8 mouse cellular contexts compared by ENCODE assay signal in genomic region chrX:69359885-69360237, GRCm38 (mm10). TPM values are rescaled to one million over a fixed set of nuclear protein-coding genes. Genes with fewer than 3 reads are reported as not detected.
DNase-seq lines count a peak whose midpoint lies in the region; ATAC-seq and TF ChIP-seq lines count a peak whose summit lies in the region.

No protein-coding gene starts in this region.

- no peak overlapping the region for H3K27ac ChIP-seq in cerebellum, adult 2 months (ENCODE audit: insufficient read depth, low read length)
- H3K27ac ChIP-seq in lung, embryonic 15.5 days = no peak overlapping the region
- H3K27ac ChIP-seq in limb, embryonic 10.5 days = peak overlapping the region; percentile 95
- H3K27ac ChIP-seq in neural tube, embryonic 15.5 days (replicated peaks) = peak overlapping the region; percentile 84; the same call in 1 of the 2 replicates

- no peak; the same call in 1 of the 2 replicates for ATAC-seq in lung, embryonic 15.5 days (ENCODE audit: borderline replicate concordance, extremely low read depth, low FRiP score, low TSS enrichment)
- no peak for ATAC-seq in neural tube, embryonic 15.5 days (ENCODE audit: low FRiP score)

- intact Hi-C loops in gastrocnemius, postnatal 14 days (cut with DNase I; ENCODE audit: low total_unique reads) = no loop called here

- H3K9me3 ChIP-seq in lung, embryonic 15.5 days = no peaks in the 10 kb centered on the region
- no peaks in the 10 kb centered on the region for H3K9me3 ChIP-seq in limb, embryonic 10.5 days (replicated peaks)
- H3K9me3 ChIP-seq in neural tube, embryonic 15.5 days (replicated peaks) = no peaks in the 10 kb centered on the region

- H3K4me2 ChIP-seq in lung, embryonic 15.5 days = peak overlapping the region; percentile 64
- peak overlapping the region; percentile 62 for H3K4me2 ChIP-seq in neural tube, embryonic 15.5 days

- no peak overlapping the region for H3K9ac ChIP-seq in lung, embryonic 15.5 days
- peak overlapping the region; percentile 63 for H3K9ac ChIP-seq in neural tube, embryonic 15.5 days (replicated peaks)

- 9% methylated on average over 4 of the region's 4 CpGs for WGBS in cerebellum, adult 2 months
- 15% methylated on average over 4 of the region's 4 CpGs for WGBS in lung, embryonic 15.5 days
- WGBS in limb, embryonic 10.5 days = 9% methylated on average over 4 of the region's 4 CpGs
- 34% methylated on average over 4 of the region's 4 CpGs for WGBS in neural tube, embryonic 15.5 days

- DNase-seq in cerebellum, adult 2 months = no peak
- no peak for DNase-seq in cerebellum, adult 11 months
- DNase-seq in lung, postnatal 4 days = no peak
- no peak for DNase-seq in limb, embryonic 10.5 days (ENCODE audit: low spot score)
- no peak for DNase-seq in spleen, adult 18-20 months
- no peak for DNase-seq in gastrocnemius, postnatal 14 days

- no peaks in the 10 kb centered on the region for H3K4me1 ChIP-seq in cerebellum, adult 2 months (ENCODE audit: control insufficient read depth, insufficient read depth, low read length)
- no peaks in the 10 kb centered on the region for H3K4me1 ChIP-seq in lung, embryonic 15.5 days
- H3K4me1 ChIP-seq in limb, embryonic 10.5 days = peaks cover 4% of the 10 kb centered on the region
- peaks cover 5% of the 10 kb centered on the region; the same call in 1 of the 2 replicates for H3K4me1 ChIP-seq in neural tube, embryonic 15.5 days

- peak overlapping the region; percentile 80 for H3K4me3 ChIP-seq in cerebellum, adult 2 months (replicated peaks; ENCODE audit: insufficient read depth, low read depth, low read length)
- H3K4me3 ChIP-seq in lung, embryonic 15.5 days = peak overlapping the region; percentile 53
- H3K4me3 ChIP-seq in limb, embryonic 10.5 days = peak overlapping the region; percentile 72
- H3K4me3 ChIP-seq in neural tube, embryonic 15.5 days (replicated peaks) = peak overlapping the region; percentile 59

- no peaks in the 10 kb centered on the region for H3K36me3 ChIP-seq in lung, embryonic 15.5 days
- no peaks in the 10 kb centered on the region for H3K36me3 ChIP-seq in limb, embryonic 10.5 days
- no peaks in the 10 kb centered on the region for H3K36me3 ChIP-seq in neural tube, embryonic 15.5 days

- TF ChIP-seq CTCF in cerebellum, adult 2 months (IDR thresholded peaks at IDR 0.05; ENCODE audit: borderline replicate concordance, insufficient read depth, low read depth, low read length) = no peak

- TF ChIP-seq POLR2A in cerebellum, adult 2 months (IDR thresholded peaks at IDR 0.05; ENCODE audit: borderline replicate concordance, insufficient read depth, low read length) = no peak

- H3K27me3 ChIP-seq in cerebellum, adult 2 months (ENCODE audit: control insufficient read depth, insufficient read depth, low read length) = no peaks in the 10 kb centered on the region
- H3K27me3 ChIP-seq in lung, embryonic 15.5 days = peaks cover 30% of the 10 kb centered on the region; the same call in 1 of the 2 replicates
- H3K27me3 ChIP-seq in limb, embryonic 10.5 days (ENCODE audit: low read depth, poor library complexity, severe bottlenecking) = peaks cover 43% of the 10 kb centered on the region
- H3K27me3 ChIP-seq in neural tube, embryonic 15.5 days (replicated peaks) = no peaks in the 10 kb centered on the region

RNA-seq across cellular contexts. Expression of gene Aff2, which starts 0.2 kb away (rescaled TPM):
- polyA plus RNA-seq in cerebellum, adult 2 months (2012; rRNA removed) = 4.7 and 5.1 TPM in 2 replicates
- polyA plus RNA-seq in lung, embryonic 15.5 days (2015; fragmentation: Nextera tagmentation; extraction: Ambion mirVana) = 3.2 and 3.3 TPM in 2 replicates
- 18.6 and 25.9 TPM in 2 replicates for polyA plus RNA-seq in limb, embryonic 10.5 days (2016; fragmentation: Nextera tagmentation; extraction: Ambion mirVana)
- 10.4 and 12.7 TPM in 2 replicates for polyA plus RNA-seq in neural tube, embryonic 15.5 days (2015; fragmentation: Nextera tagmentation; extraction: Ambion mirVana)
- total RNA-seq in gastrocnemius, postnatal 14 days (2021) = 1 to 10 TPM; 1.0 to 2.1 TPM

Comparison
In these comparisons a context has a peak if more than half of its experiments do, and no peak if none do; other contexts are left out.
1. H3K27ac ChIP-seq: peak in limb, embryonic 10.5 days (single experiment) and neural tube, embryonic 15.5 days (single experiment); none in cerebellum, adult 2 months (single experiment) and lung, embryonic 15.5 days (single experiment).
2. Peak in every context shown above with its lines, with median percentiles within 50 percentile points of each other: H3K4me3 ChIP-seq.